Mouse (Mus musculus) layer of hippocampus, adult 8-10 months (tissue): ENCODE measurements around the gene Phldb3. TPM values are rescaled to one million over a fixed set of nuclear protein-coding genes. Genes with fewer than 3 reads are reported as not detected.
A peak's percentile ranks its signal among the peaks of the same experiment; 100 is the strongest.

ENCODE experiments used
- DNase-seq, 2 experiments: peaks; one replicate each; pipeline ENCODE4 v3.0.0; 2022; ENCODE audit warnings: low spot score in 2 of 2
- total RNA-seq, 4 experiments: library from RNA; stranded (reverse); gene quantifications; 2 replicates each; pipeline ENCODE4 v1.2.4; 2022

Gene Phldb3
- total RNA-seq, 4 experiments from 2014 or later = 0.27 to 0.73 (median 0.35) TPM

- DNase-seq = peak in 1 of 2 experiments; percentile 25
These were observed 18.4 kb downstream of the Phldb3 start for GRCm38 (mm10) chr7:24628685-24629610.

GRCm38 (mm10) chr7:24629672-24630071 is 19.1 kb downstream of the Phldb3 start:
- no peak for DNase-seq

GRCm38 (mm10) chr7:24630116-24630880 is 19.7 kb downstream of the Phldb3 start:
- DNase-seq = no peak

GRCm38 (mm10) chr7:24636264-24636663 is 25.7 kb downstream of the Phldb3 start, which contains the start of gene Lypd3:
Gene Lypd3, plus strand, starts transcription at chr7:24636550.
- no peak for DNase-seq

GRCm38 (mm10) chr7:24637046-24637445 is 26.5 kb downstream of the Phldb3 start:
- DNase-seq = no peak

- no peak for DNase-seq
These were observed 27.7 kb downstream of the Phldb3 start for GRCm38 (mm10) chr7:24638026-24638856.

- no peak for DNase-seq
These were observed 29.9 kb downstream of the Phldb3 start for GRCm38 (mm10) chr7:24640450-24640849.

GRCm38 (mm10) chr7:24642491-24642890 is 31.9 kb downstream of the Phldb3 start:
- DNase-seq = peak in 1 of 2 experiments; percentile 41

GRCm38 (mm10) chr7:24644492-24644891 is 33.9 kb downstream of the Phldb3 start:
- no peak for DNase-seq

- DNase-seq = no peak
These were observed 34.4 kb downstream of the Phldb3 start for GRCm38 (mm10) chr7:24644996-24645395.

GRCm38 (mm10) chr7:24646486-24646885 is 35.9 kb downstream of the Phldb3 start:
- no peak for DNase-seq

- peak; percentile 29 to 55 for DNase-seq
These were observed 43.1 kb downstream of the Phldb3 start for GRCm38 (mm10) chr7:24653681-24654080.

- DNase-seq = no peak
These were observed 49.3 kb downstream of the Phldb3 start for GRCm38 (mm10) chr7:24659737-24660357.

GRCm38 (mm10) chr7:24661118-24661904 is 50.7 kb downstream of the Phldb3 start:
- DNase-seq = no peak

- DNase-seq = peak; percentile 17 to 63
These were observed 52.0 kb downstream of the Phldb3 start for GRCm38 (mm10) chr7:24662575-24662974.

- DNase-seq = no peak
These were observed 53.7 kb downstream of the Phldb3 start for GRCm38 (mm10) chr7:24664301-24664700.

- DNase-seq = no peak
These were observed 54.4 kb downstream of the Phldb3 start for GRCm38 (mm10) chr7:24664959-24665358.

GRCm38 (mm10) chr7:24671944-24672439 is 61.4 kb downstream of the Phldb3 start:
- no peak for DNase-seq

- no peak for DNase-seq
These were observed 66.0 kb downstream of the Phldb3 start, which contains the start of gene Tex101 for GRCm38 (mm10) chr7:24676575-24676974. Gene Tex101, minus strand, starts transcription at chr7:24676675.
